Mouse (Mus musculus): ENCODE data around the gene Themis.

Gene Themis

DNA sequence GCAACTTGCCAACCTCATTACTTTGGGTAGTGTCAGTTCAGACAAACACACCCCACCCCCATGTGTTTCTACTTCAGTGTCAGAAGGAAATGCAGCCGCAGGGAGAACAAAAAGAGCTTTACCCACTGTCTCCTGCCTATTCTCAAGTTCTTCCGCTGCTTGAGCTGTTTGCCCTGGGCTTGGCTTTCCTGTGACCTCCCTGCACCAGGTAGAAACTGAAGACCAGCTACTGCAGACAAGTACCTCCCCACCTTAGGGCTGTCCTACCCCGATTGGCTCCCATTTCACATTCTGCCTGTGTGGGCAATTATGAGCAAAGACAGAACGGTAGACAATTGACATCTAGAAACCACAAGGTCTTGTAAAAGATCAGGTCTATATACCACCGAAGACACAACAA, at the start of gene Themis:
Themis (plus strand) TSS at position 100 of the 400 bp plus-strand sequence.
- DNase-seq (ENCODE audit: low spot score in 2 of 2) = no peak

GRCm38 (mm10) chr10:28619415-28619814, 48.7 kb upstream of the Themis start:
- no peak for DNase-seq (ENCODE audit: low spot score in 2 of 2)

DNA sequence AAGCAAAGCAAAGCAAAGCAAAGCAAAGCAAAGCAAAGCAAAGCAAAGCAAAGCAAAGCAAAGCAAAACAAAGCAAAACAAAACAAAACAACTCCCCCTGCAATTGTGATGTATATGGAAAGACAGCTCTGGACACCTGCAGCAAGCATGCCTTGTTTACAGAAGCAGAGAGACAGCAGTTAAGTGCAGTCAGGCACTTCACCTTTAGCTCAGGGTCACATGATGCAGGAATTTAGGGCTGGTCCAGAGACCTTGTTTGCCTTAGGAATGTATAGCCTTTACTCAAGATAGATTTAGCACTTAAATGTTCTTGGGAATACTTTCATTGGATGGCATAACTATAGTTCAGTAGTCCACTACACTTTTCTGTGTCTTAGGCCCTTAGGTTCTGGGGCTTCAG, 32.1 kb upstream of the Themis start:
- no peak for DNase-seq (ENCODE audit: low spot score in 2 of 2)

DNA sequence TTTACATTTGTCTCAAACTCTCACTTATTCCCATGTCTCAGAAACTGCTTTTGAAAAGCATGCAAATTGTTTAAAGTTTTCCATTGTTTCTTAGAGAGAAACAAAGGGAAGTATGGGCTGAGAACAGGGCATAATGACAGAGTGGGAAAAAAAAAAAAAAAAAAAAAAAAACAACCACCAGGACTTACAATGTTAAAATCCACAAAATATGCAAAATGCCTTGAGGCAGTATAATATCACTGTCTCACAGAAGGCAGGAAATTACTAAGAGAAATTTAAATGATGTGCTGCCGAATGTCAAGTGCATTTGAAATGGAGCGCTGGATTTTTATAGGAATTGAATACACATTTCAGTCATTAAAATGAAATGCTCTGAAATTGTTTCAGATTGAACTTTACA, 26.3 kb upstream of the Themis start:
- no peak for DNase-seq (ENCODE audit: low spot score in 2 of 2)

GRCm38 (mm10) chr10:28647855-28648254, 20.3 kb upstream of the Themis start:
- DNase-seq (ENCODE audit: low spot score in 2 of 2) = no peak

GRCm38 (mm10) chr10:28649109-28649899, 18.9 kb upstream of the Themis start:
- no peak for DNase-seq (ENCODE audit: low spot score in 2 of 2)

GRCm38 (mm10) chr10:28649900-28650160, 18.3 kb upstream of the Themis start:
- DNase-seq (ENCODE audit: low spot score in 2 of 2) = no peak

DNA sequence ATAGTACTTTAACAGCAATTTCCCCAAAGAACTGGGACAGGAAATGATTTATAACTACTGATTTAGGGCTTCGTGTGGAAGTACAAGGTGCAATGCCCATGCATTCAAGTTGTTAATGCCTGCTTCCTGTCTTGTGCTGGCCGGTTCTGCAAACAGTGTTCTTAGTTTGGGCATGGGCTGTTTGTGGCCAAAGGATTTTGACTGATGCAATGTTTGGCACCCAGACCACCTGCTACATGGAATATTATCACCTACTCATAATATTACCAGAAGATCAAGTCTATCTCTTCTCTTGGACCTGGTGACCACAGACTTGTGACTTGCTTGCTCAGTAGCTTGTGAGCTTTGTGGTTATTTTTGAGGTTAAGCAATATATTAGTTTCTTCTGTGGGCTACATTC, 16.2 kb upstream of the Themis start:
- DNase-seq (ENCODE audit: low spot score in 2 of 2) = no peak

DNA sequence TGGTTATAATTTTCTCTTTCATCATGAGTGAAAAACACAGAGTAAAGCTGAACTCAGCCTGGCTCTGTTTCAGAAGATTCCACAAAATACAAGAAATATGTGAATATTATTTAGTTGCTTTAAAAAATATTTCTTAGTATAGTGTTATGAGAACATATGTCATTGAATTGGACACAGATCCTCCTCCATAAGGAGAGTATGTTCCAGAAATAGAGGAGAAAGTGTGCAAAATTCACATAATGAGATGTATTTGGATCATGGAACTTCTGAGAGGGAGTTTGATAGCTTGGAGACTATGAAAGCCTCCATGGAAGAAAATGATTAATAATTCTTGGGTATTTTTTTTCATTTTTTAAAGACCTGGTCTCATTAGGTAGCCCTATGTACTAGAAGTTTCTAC, 13.4 kb upstream of the Themis start:
- DNase-seq (ENCODE audit: low spot score in 2 of 2) = no peak

DNA sequence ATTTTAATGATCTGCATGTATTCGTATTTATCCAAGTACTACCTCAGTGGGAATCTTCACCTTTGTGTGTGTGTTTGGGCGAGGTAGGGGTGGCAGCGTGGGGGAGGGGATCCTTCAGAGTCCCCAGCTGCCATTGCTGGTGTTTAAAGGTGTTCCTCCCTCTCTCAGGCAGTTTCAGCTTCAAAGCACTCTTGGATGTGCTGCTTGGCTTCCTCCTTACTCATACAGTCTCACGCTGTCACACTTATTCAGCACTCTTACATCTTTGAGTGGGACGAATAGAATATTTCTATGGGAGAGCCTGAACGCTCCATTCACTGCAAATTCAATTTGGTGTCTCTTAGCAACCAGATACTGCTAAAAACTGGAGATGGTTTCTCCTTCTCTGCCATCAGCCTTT, 3.0 kb upstream of the Themis start:
- no peak for DNase-seq (ENCODE audit: low spot score in 2 of 2)

GRCm38 (mm10) chr10:28673931-28674330, 5.8 kb downstream of the Themis start:
- DNase-seq (ENCODE audit: low spot score in 2 of 2) = no peak

- DNase-seq (ENCODE audit: low spot score in 2 of 2) = no peak
These were observed 7.2 kb downstream of the Themis start for GRCm38 (mm10) chr10:28675337-28675736.

DNA sequence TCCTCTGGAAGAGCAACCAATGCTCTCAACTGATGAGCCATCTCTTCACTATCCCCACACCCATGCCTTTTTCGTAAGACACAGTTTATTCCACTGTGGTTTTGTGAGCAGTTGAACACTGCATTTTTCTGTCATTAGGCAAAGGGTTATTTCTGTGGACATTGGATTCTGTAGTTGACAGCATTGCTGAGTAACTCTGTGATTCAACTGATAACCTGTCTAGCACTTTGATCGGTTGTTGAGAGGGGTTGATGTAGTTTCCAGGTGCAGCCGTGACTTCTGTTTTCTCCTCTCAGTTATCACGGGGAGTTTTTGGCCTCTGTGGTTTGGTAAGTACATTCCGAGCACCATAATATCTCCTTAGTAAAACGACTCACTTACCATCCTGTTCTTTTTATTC, 26.8 kb downstream of the Themis start:
- DNase-seq (ENCODE audit: low spot score in 2 of 2) = no peak

- no peak for DNase-seq (ENCODE audit: low spot score in 2 of 2)
These were observed 27.9 kb downstream of the Themis start for GRCm38 (mm10) chr10:28696032-28696431.

- no peak for DNase-seq (ENCODE audit: low spot score in 2 of 2)
These were observed 30.0 kb downstream of the Themis start for GRCm38 (mm10) chr10:28698175-28698574.

GRCm38 (mm10) chr10:28721828-28722227, 53.7 kb downstream of the Themis start:
- DNase-seq (ENCODE audit: low spot score in 2 of 2) = no peak

DNA sequence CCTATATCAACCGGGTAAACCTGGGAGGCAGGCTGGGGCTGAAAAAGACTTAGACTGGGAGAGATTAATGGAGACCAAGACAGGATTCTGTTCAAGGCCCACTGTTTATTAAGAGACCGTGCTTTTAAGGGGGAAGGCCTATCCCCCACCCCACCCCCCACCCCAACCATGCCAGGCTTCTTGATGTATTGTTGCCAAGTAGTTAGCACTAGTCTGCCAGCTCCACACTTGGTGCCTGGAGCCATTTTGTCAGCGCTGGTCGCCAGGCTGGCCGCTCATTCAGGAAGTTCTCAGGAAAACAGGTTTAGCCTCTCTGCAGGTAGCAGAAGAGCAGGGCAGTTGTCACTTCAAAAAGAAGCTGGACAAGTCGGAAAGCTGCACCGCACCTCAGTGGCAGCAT, 55.1 kb downstream of the Themis start:
- no peak for DNase-seq (ENCODE audit: low spot score in 2 of 2)

DNA sequence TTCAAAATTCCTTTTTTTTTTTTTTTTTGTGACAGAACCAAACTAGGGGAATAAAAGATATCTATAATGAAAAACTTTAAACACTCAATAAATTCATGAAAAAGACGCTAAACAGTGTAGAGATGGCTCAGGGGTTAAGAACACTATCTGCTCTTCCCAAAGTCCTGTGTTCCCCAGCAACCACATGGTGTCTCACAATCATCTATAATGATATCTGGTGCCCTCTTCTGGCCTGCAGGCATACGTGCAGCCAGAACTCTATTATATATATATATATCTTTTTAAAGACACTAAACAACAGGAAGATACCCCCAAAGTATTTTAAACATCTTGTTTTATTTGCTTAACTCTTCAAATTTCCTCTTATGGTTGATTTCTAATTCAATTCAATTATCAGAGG, 62.0 kb downstream of the Themis start:
- DNase-seq (ENCODE audit: low spot score in 2 of 2) = no peak

GRCm38 (mm10) chr10:28737953-28738352, 69.8 kb downstream of the Themis start:
- no peak for DNase-seq (ENCODE audit: low spot score in 2 of 2)

GRCm38 (mm10) chr10:28746426-28746825, 78.3 kb downstream of the Themis start:
- no peak for DNase-seq (ENCODE audit: low spot score in 2 of 2)

DNA sequence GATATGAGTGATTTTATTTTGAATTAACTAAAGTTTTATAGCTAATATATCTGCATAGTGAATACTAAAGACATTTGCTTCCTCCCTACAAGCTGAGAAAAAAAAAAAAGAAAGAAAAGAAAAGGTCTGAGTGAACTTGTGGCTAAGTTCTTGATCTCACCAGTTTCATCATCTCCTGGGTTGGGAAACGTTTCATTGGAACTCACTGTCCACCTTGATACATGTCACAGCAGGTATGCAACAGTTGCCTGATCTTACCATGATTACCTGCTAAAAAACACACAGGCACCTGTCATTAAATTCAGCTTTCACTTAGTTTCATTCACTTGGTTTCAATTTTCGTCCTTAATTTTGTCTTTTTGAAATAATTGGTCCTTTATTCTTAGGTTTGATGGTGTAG, 85.2 kb downstream of the Themis start:
- DNase-seq (ENCODE audit: low spot score in 2 of 2) = no peak

DNA sequence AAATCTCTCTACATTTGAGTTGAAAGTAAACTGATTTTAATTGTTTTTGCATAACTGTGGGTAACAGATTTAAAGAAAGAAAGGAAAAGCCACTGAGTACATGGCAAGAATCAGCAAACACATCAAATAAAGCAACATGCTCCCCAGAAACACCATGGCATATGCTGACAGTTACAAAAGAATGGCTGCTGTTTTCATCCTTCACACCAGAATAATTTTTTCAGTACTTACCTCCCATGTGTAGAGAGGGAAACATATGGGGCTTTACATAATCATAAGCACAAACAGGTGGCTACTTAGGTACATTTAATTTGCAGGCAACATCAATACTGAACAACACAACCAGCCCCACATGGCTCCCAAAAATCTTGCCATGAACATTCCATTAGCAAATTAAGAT, 86.8 kb downstream of the Themis start:
- no peak for DNase-seq (ENCODE audit: low spot score in 2 of 2)

- no peak for DNase-seq (ENCODE audit: low spot score in 2 of 2)
These were observed 108.7 kb downstream of the Themis start for GRCm38 (mm10) chr10:28776777-28777402.

DNA sequence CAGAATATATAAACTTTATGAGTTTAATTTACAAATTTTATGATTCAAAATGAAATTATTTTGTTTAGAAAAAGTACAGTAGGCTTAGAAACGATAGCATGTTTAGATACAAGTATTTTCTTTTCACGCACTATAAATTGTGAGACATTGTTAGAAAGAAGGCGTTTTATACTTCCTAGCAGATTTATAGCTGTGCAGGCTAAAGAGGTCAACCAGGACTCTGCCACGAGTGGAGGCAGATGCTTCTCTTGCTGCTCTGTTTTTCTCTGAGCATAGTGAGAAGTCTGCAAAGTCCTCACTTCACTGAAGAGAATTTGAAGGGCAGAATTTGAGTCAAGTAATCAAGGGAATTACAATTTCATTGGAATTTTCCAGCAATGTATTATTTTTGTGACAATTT, 131.3 kb downstream of the Themis start:
- DNase-seq (ENCODE audit: low spot score in 2 of 2) = no peak

Measured in heart, adult 9 months (tissue).